Mouse (Mus musculus) CH12F3 (cell line): Measurements from ENCODE around the gene Glrp1.

Source experiments
- in situ Hi-C: fragments of 300-500 bp; cut with MboI; formaldehyde crosslinking; loops from 2 replicates; pipeline ENCODE4 v1.14.3; 2020; ENCODE audit warnings: low sequenced_read_pairs

The Glrp1 gene

DNA sequence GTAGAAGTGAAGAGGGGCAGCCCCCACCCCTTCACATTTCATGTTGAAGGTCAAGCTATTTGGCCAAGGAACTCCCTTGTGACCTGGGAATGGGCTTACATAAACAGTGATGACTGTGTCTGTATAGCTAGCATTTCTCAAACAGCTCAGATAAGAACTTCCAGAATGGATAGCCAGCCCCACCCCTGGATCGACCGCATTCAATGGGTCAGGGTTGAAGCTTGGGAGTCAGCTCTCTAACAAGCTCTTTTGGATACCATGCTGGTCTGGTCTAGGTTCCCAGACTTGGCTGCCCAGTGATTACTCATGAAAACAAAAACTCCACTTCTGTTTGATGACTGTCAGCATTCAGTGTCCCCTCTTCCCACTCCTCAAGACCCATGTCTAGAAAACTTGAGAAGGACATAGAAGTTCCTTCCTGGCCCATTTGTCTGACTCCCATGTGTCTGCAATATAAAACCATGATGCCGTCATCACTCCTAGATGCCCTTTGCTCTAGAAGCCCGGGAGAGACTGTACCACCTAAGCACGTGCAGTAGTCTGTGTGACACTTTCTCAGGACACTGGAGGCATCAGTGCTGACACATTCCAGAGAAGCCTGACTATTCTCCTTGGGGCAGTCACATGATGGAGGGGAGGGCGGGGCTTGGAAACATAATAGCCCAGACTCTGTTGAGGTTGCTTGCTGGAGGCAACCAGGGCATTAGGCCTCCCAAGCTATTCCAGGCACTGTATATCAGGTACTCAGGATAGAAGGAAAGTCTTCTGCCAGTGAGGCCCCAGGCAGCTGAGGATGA, 45.6 kb downstream of the Glrp1 start:
- in situ Hi-C loops, result no loop called here

DNA sequence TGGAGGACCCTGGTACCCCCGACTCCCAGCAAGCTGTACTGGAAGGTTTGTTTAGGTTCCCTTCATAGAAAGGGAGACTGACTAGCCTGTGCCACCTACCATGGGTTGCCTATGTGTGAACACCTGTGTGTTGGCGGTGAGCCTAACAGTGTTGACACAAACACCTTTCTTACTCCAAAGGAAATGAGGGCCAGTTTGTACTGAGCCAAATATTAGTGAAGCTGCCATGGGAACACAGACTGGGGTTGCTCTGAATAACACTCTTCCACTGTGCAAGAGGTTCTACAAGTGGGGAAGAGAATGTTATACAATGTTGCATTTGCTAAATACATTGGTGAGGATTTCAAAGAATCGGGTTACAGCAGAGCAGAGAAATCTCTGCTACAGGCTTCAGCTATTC, 46.6 kb downstream of the Glrp1 start:
- in situ Hi-C loops, result no loop called here

DNA sequence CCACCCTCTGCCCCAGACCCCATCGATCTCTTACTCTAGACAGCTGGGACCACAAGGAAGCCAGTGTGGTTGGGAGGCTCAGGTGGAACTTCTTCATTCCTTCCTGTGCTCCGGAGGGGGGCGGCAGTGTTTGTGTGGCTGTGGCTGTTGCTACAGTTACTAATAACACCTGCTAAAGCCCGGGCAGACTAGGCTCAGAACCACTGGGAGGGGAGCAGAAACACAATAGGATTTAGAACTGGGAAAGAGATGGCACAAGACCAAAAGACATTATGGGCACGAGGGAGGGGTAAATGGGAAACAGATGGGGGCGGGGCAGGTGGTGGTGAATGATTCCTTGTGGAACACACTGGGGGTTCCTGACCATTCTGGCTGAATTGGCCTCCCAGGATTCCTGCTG, 47.4 kb downstream of the Glrp1 start:
- in situ Hi-C loops, result no loop called here

DNA sequence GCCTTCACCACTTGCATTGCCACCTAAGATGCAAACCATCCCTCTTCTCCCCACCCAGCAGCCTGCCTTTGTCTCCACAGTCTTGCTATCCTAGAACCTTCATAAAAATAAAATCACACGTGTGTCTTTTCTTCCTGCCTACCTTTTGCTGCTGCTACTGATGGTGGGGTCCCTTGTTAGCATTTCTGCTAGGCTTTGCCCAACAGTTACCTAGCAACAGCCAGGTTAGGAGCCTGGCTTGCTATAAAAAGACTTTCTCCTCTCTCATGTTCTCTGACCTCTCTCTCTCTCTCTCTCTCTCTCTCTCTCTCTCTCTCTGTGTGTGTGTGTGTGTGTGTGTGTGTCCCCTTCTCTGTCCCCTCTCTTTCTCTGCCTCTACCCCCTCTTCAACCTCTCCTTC, 48.8 kb downstream of the Glrp1 start:
- in situ Hi-C loops, result no loop called here

DNA sequence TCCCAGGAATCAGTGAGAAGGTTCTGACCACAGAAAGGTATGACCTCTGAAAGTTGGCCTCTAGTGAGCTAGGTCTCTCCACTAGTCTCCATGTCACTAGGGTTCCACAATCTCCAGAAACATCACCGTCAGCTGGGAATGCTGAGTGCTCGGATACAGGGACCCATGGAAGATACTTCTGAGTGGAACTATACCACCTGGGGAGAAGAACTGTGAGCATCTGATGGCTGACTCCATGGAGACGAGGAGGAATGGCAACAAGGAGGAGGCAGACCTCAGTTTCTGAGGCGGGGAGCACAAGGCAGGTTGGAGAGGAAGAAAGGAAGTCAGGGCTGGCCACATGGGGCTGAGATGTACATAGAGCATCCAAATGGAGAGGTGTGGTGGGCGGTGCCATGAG, 50.2 kb downstream of the Glrp1 start:
- in situ Hi-C loops, result no loop called here

DNA sequence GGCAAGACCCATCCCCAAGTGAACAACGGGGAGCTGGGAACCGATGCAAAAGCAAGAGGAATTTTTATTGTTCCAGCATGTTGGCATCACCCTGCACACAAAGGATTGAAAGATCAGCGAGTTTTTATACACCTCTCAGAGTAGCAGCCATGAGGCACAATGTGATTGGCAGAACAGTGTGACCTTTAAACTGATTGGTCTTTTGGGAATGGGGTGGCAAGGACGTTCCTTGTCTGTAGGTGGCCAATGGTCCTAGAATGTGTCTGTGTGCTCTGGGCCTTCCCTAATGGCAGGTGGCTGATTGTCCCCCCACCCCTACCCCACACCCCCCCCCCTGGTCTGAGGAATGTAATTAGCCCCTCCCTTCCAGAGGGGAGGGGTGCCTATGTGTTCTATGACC, 50.7 kb downstream of the Glrp1 start:
- in situ Hi-C loops, result no loop called here

DNA sequence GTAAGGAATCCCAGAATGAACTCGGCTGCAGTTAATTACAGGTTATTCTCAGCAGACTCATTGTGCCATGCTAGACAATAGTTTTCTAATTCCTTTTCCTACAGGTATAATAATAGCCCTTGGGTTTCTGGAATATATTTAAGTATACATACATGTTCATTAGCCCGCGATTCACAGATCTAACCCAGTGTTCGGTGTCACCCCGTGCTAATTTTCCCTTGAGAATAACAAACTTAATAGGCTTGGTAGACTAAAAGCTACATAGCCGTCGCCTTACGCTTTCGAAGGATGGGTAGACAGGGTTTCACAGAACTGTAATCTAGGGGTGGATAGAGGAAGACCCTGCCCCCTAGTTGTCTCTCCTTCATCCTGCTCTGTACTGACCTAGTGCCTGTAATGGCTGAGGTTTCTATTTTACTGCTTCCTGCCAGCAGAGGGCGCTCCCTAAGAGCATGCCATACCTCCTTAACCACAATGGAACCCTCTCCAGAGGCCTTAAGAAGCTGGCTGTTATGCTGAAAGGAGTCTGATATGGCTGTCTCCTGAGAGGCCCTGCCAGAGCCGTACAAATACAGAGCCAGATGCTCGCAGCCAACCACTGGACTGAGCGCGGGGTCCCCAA, 53.3 kb downstream of the Glrp1 start:
- in situ Hi-C loops, result no loop called here

DNA sequence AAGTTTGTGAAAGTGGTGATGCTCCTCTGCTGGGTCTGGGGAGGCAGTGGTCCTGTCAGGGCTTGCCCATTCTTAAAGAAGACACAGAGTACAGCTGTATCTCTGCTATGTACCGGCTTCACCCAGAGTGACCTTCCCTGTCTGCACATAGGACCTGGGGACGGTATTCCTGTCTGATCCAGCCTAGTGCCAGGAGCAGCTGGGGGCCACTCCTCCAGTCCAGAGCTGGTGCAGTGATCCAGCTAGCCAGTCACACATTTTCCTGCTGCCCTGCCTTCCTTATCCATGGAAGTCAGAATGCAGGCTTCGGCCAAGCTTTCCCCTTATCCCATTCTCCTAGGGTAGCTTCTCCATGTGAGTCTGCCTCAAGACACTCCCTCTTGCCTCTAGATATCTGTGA, 54.1 kb downstream of the Glrp1 start:
- in situ Hi-C loops, result no loop called here

DNA sequence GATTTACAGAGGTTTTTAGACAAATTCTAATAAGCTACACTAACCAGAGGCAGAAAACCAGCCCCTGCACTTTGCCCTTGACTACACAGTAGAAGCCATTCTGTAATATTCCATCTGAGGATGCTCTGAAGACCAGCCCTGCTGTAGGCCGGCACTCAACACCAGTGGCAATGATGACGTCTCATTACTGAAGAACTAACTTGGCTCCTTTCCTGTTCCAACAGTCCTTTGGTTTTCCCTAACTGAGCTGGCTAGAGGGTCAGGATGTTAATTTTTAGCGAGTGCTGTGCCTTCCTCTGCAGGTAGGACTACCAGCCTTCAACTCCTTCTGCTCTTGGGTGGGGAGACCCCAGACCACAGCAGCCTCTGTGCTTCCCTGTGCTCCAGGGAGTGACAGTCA, 55.2 kb downstream of the Glrp1 start:
- in situ Hi-C loops, result no loop called here

DNA sequence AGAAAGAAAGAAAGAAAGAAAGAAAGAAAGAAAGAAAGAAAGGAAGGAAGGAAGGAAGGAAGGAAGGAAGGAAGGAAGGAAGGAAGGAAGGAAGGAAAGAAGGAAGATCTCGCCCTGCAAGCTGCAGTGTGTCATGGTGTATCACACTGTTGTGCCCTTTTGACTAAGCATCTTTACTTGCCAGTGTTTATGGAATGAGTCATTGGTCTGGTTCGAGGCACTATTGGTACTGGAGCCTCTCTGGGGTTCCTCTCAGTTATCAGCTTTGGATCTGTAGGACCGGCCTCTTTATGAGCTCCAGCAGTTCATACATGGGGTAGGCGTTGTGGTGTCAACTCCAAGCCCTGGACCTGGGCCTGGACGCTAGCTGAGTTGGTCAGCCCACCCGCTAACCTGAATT, 57.7 kb downstream of the Glrp1 start:
- in situ Hi-C loops, result no loop called here

DNA sequence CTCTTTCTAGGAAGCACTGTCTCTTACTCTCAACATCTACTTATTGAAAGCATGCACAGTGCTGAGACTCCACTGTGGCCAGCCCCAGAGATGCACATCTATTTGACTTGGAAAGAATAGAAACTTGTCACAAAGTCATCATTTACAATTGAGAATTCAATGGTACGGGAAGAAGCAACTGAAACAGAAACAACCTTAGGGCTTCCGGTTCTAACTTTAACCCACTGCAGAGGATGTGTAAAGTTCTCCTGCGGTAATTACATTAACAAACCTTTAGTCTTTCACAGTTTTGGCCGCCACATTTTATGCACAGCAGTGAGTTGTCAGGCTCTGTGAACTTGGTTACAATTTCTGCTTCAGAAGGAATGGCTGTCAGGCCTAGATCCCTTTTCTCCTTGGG, 59.2 kb downstream of the Glrp1 start:
- in situ Hi-C loops, result no loop called here
